Mouse (Mus musculus): ENCODE measurements around the gene Nup160. TPM values are rescaled to one million over a fixed set of nuclear protein-coding genes. Genes with fewer than 3 reads are reported as not detected.

Gene Nup160
- polyA plus RNA-seq, 2 experiments, result 19.9 to 32.4 TPM

GRCm38 (mm10) chr2:90667388-90668265 is 9.4 kb upstream of the Nup160 start:
- peak overlapping the region in 1 of 2 experiments; percentile 17; a peak in 2 of 4 replicates for H3K4me3 ChIP-seq (ENCODE audit: insufficient read depth in 1 of 2, low read depth in 2 of 2, low read length in 2 of 2)
- H3K27ac ChIP-seq, result peak overlapping the region; percentile 50
- no peaks in the 10 kb centered on the region for H3K9me3 ChIP-seq (ENCODE audit: control insufficient read depth, low read length)
- peak overlapping the region; percentile 40 for H3K9ac ChIP-seq (replicated peaks)
- H3K4me1 ChIP-seq (replicated peaks; ENCODE audit: control insufficient read depth in 2 of 2, insufficient read depth in 2 of 2, low read length in 1 of 2), result peaks cover 15 to 26% of the 10 kb centered on the region in 2 experiments
- no peaks in the 10 kb centered on the region for H3K36me3 ChIP-seq (replicated peaks; ENCODE audit: control insufficient read depth, insufficient read depth, low read depth)
- TF ChIP-seq CTCF (IDR thresholded peaks at IDR 0.05; ENCODE audit: low read depth), result no peak
- peak; percentile 60 for TF ChIP-seq EP300 (IDR thresholded peaks at IDR 0.05; ENCODE audit: low read depth)
- DNase-seq (ENCODE audit: low read depth in 3 of 3, low spot score in 3 of 3), result peak; percentile 44 to 66 (median 50)
- H3K4me2 ChIP-seq (ENCODE audit: low read depth), result peak overlapping the region; percentile 67
- WGBS (ENCODE audit: insufficient replicate concordance), result 15% methylated on average over 21 of the region's 21 CpGs
- ATAC-seq (ENCODE audit: insufficient read depth), result peak; percentile 89
- no peaks in the 10 kb centered on the region for H3K27me3 ChIP-seq (ENCODE audit: control insufficient read depth, insufficient read depth, low read length)

- Histone ChIP-seq H3K4me3 (ENCODE audit: insufficient read depth in 1 of 2, low read depth in 2 of 2, low read length in 2 of 2) (no peak overlapping the region), H3K9me3 (ENCODE audit: control insufficient read depth, low read length) (no peaks in the 10 kb centered on the region), H3K27me3 (ENCODE audit: control insufficient read depth, insufficient read depth, low read length) (no peaks in the 10 kb centered on the region), H3K36me3 (replicated peaks; ENCODE audit: control insufficient read depth, insufficient read depth, low read depth) (no peaks in the 10 kb centered on the region), H3K9ac (replicated peaks) (no peak overlapping the region), H3K27ac (no peak overlapping the region), H3K4me2 (ENCODE audit: low read depth) (no peak overlapping the region), H3K4me1 (replicated peaks; ENCODE audit: control insufficient read depth in 2 of 2, insufficient read depth in 2 of 2, low read length in 1 of 2) (peaks cover 15 to 22% of the 10 kb centered on the region in 2 experiments)
- TF ChIP-seq EP300 (IDR thresholded peaks at IDR 0.05; ENCODE audit: low read depth), result no peak
- TF ChIP-seq CTCF (IDR thresholded peaks at IDR 0.05; ENCODE audit: low read depth), result no peak
- DNase-seq (ENCODE audit: low read depth in 3 of 3, low spot score in 3 of 3), result no peak
- ATAC-seq (ENCODE audit: insufficient read depth), result no peak
- WGBS (ENCODE audit: insufficient replicate concordance), result 73% methylated on average over 6 of the region's 6 CpGs
Observed at GRCm38 (mm10) chr2:90670343-90670742, 6.7 kb upstream of the Nup160 start.

DNA sequence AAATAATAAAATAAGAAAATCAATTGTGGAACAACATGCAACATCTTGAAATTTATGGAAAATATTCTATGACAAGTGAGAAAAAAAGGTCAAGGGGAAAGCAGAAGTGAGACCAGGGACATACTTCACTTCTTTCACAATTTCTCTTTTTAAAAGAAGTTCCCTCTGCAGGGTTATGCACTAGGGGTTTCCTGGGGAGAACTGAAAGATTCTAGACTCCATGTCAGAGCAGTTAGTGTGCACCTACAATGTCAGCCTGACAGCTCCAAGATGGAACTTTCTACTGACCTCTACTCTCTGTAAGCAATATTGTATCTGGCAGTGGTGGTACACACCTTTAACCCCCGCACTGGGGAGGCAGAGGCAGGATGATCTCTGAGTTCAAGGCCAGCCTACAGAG is 3.7 kb upstream of the Nup160 start:
- TF ChIP-seq CTCF (IDR thresholded peaks at IDR 0.05; ENCODE audit: low read depth), result no peak
- no peak for TF ChIP-seq EP300 (IDR thresholded peaks at IDR 0.05; ENCODE audit: low read depth)
- Histone ChIP-seq H3K9ac (replicated peaks) (no peak overlapping the region), H3K9me3 (ENCODE audit: control insufficient read depth, low read length) (no peaks in the 10 kb centered on the region), H3K4me2 (ENCODE audit: low read depth) (no peak overlapping the region), H3K36me3 (replicated peaks; ENCODE audit: control insufficient read depth, insufficient read depth, low read depth) (no peaks in the 10 kb centered on the region), H3K27ac (no peak overlapping the region), H3K4me3 (ENCODE audit: insufficient read depth in 1 of 2, low read depth in 2 of 2, low read length in 2 of 2) (no peak overlapping the region), H3K27me3 (ENCODE audit: control insufficient read depth, insufficient read depth, low read length) (no peaks in the 10 kb centered on the region), H3K4me1 (replicated peaks; ENCODE audit: control insufficient read depth in 2 of 2, insufficient read depth in 2 of 2, low read length in 1 of 2) (peaks cover 2 to 4% of the 10 kb centered on the region in 2 experiments)
- 61% methylated on average over 1 of the region's 1 CpGs for WGBS (ENCODE audit: insufficient replicate concordance)
- ATAC-seq (ENCODE audit: insufficient read depth), result no peak
- DNase-seq (ENCODE audit: low read depth in 3 of 3, low spot score in 3 of 3), result no peak

- TF ChIP-seq CTCF (IDR thresholded peaks at IDR 0.05; ENCODE audit: low read depth) (peak; percentile 54), EP300 (IDR thresholded peaks at IDR 0.05; ENCODE audit: low read depth) (no peak)
- H3K27ac ChIP-seq, result no peak overlapping the region
- ATAC-seq (ENCODE audit: insufficient read depth) (no peak), DNase-seq (ENCODE audit: low read depth in 3 of 3, low spot score in 3 of 3) (no peak)
- H3K9me3 ChIP-seq (ENCODE audit: control insufficient read depth, low read length), result no peaks in the 10 kb centered on the region
- no peaks in the 10 kb centered on the region for H3K27me3 ChIP-seq (ENCODE audit: control insufficient read depth, insufficient read depth, low read length)
- no peaks in the 10 kb centered on the region; a peak in 2 of 4 replicates for H3K4me1 ChIP-seq (replicated peaks; ENCODE audit: control insufficient read depth in 2 of 2, insufficient read depth in 2 of 2, low read length in 1 of 2)
- no peak overlapping the region for H3K9ac ChIP-seq (replicated peaks)
- H3K4me3 ChIP-seq (ENCODE audit: insufficient read depth in 1 of 2, low read depth in 2 of 2, low read length in 2 of 2), result no peak overlapping the region
- 82% methylated on average over 2 of the region's 2 CpGs for WGBS (ENCODE audit: insufficient replicate concordance)
- no peak overlapping the region for H3K4me2 ChIP-seq (ENCODE audit: low read depth)
- no peaks in the 10 kb centered on the region for H3K36me3 ChIP-seq (replicated peaks; ENCODE audit: control insufficient read depth, insufficient read depth, low read depth)
Observed at GRCm38 (mm10) chr2:90674555-90674954, 2.5 kb upstream of the Nup160 start.

- TF ChIP-seq CTCF (IDR thresholded peaks at IDR 0.05; ENCODE audit: low read depth), result no peak
- no peak for TF ChIP-seq EP300 (IDR thresholded peaks at IDR 0.05; ENCODE audit: low read depth)
- Histone ChIP-seq H3K36me3 (replicated peaks; ENCODE audit: control insufficient read depth, insufficient read depth, low read depth) (peaks cover under 1% of the 10 kb centered on the region; the same call in 1 of the 2 replicates), H3K4me1 (replicated peaks; ENCODE audit: control insufficient read depth in 2 of 2, insufficient read depth in 2 of 2, low read length in 1 of 2) (peaks cover 3 to 4% of the 10 kb centered on the region in 2 experiments), H3K9ac (replicated peaks) (no peak overlapping the region), H3K27ac (no peak overlapping the region), H3K4me3 (ENCODE audit: insufficient read depth in 1 of 2, low read depth in 2 of 2, low read length in 2 of 2) (no peak overlapping the region), H3K9me3 (ENCODE audit: control insufficient read depth, low read length) (no peaks in the 10 kb centered on the region), H3K4me2 (ENCODE audit: low read depth) (no peak overlapping the region), H3K27me3 (ENCODE audit: control insufficient read depth, insufficient read depth, low read length) (no peaks in the 10 kb centered on the region)
- DNase-seq (ENCODE audit: low read depth in 3 of 3, low spot score in 3 of 3) (no peak), ATAC-seq (ENCODE audit: insufficient read depth) (no peak)
- WGBS (ENCODE audit: insufficient replicate concordance), result 68% methylated on average over 2 of the region's 2 CpGs
Observed at GRCm38 (mm10) chr2:90675488-90675887, 1.5 kb upstream of the Nup160 start.
